ENCODE assay signal across 14 mouse cellular contexts in genomic region chr4:45055451-45055850, GRCm38 (mm10). TPM values are rescaled to one million over a fixed set of nuclear protein-coding genes. Genes with fewer than 3 reads are reported as not detected.
DNase-seq lines count a peak whose midpoint lies in the region; ATAC-seq lines count a peak whose summit lies in the region.
"Had no signal": no experiment of that assay in that cellular context is flagged by ENCODE, and none has a peak within 500 bp of the region (broad histone marks: within the 10 kb centered on the region; RNA-seq: fewer than 3 reads in every experiment).

No protein-coding gene starts in this region.

- no peaks in the 10 kb centered on the region for H3K27me3 ChIP-seq in hindbrain, embryonic 13.5 days
- H3K27me3 ChIP-seq: embryonic facial prominence, embryonic 13.5 days; hindbrain, embryonic 15.5 days; lung, embryonic 15.5 days; midbrain, embryonic 12.5 days had no signal

- no peak overlapping the region for H3K4me3 ChIP-seq in hindbrain, embryonic 13.5 days
- H3K4me3 ChIP-seq: embryonic facial prominence, embryonic 13.5 days; hindbrain, embryonic 15.5 days; lung, embryonic 15.5 days; midbrain, embryonic 12.5 days had no signal

- whole genome bisulfite sequencing in hindbrain, embryonic 13.5 days, result 92% methylated on average over 8 of the region's 8 CpGs

- no peak overlapping the region for H3K4me2 ChIP-seq in hindbrain, embryonic 13.5 days
- H3K4me2 ChIP-seq: embryonic facial prominence, embryonic 13.5 days; hindbrain, embryonic 15.5 days; lung, embryonic 15.5 days; midbrain, embryonic 12.5 days had no signal

- DNase-seq in gastrocnemius, adult 18-20 months (ENCODE audit: low spot score), result peak; percentile 56
- no peak for DNase-seq in gastrocnemius, postnatal 4 days (ENCODE audit: low spot score in 2 of 2)
- DNase-seq in cerebellum, adult 9-10 months, result peak; percentile 50
- peak; percentile 40 for DNase-seq in gastrocnemius, postnatal 25 days
- DNase-seq in heart, postnatal 14 days, result peak; percentile 31 to 55
- DNase-seq in kidney, postnatal 36 days, result no peak
- DNase-seq in kidney, postnatal 25 days, result no peak
- DNase-seq: liver; thymus, adult 18-20 months had no signal

- no peak overlapping the region for H3K27ac ChIP-seq in hindbrain, embryonic 13.5 days
- H3K27ac ChIP-seq: embryonic facial prominence, embryonic 13.5 days; hindbrain, embryonic 15.5 days; lung, embryonic 15.5 days; midbrain, embryonic 12.5 days had no signal

- ATAC-seq in hindbrain, embryonic 13.5 days (ENCODE audit: low FRiP score), result no peak

- intact Hi-C loops in heart, postnatal 14 days (cut with DNase I), result no loop called here

- H3K36me3 ChIP-seq in hindbrain, embryonic 13.5 days, result peaks cover 63% of the 10 kb centered on the region

- H3K4me1 ChIP-seq in hindbrain, embryonic 13.5 days (replicated peaks), result no peaks in the 10 kb centered on the region
- H3K4me1 ChIP-seq: embryonic facial prominence, embryonic 13.5 days; hindbrain, embryonic 15.5 days; lung, embryonic 15.5 days; midbrain, embryonic 12.5 days had no signal

- no peaks in the 10 kb centered on the region for H3K9me3 ChIP-seq in hindbrain, embryonic 13.5 days
- H3K9me3 ChIP-seq: embryonic facial prominence, embryonic 13.5 days; hindbrain, embryonic 15.5 days; lung, embryonic 15.5 days; midbrain, embryonic 12.5 days had no signal

- H3K9ac ChIP-seq in hindbrain, embryonic 13.5 days, result no peak overlapping the region
- H3K9ac ChIP-seq: embryonic facial prominence, embryonic 13.5 days; hindbrain, embryonic 15.5 days; lung, embryonic 15.5 days; midbrain, embryonic 12.5 days had no signal

RNA-seq across cellular contexts. Expression of gene Fbxo10, which starts 29.0 kb away (rescaled TPM):
- total RNA-seq in gastrocnemius, adult 18-20 months (2021), result 1 to 10 TPM; 1.8 TPM
- 10 to 100 TPM; 16.0 to 16.8 TPM for total RNA-seq in gastrocnemius, postnatal 4 days (2021)
- total RNA-seq in gastrocnemius, postnatal 25 days (2021), result 1 to 10 TPM; 2.5 TPM
- 10 to 100 TPM; 12.2 to 12.8 TPM for total RNA-seq in heart, postnatal 14 days (2021)
- polyA plus RNA-seq in hindbrain, embryonic 13.5 days (2015; fragmentation: Nextera tagmentation; extraction: Ambion mirVana), result 13.6 and 15.9 TPM in 2 replicates

RNA-seq across cellular contexts. Expression of gene Polr1e, which starts 37.1 kb away (rescaled TPM):
- 1 to 10 TPM; 4.1 to 4.5 TPM for total RNA-seq in gastrocnemius, adult 18-20 months (2021)
- total RNA-seq in gastrocnemius, postnatal 4 days (2021), result 10 to 100 TPM; 11.4 to 11.7 TPM
- 1 to 10 TPM; 4.0 to 4.6 TPM for total RNA-seq in gastrocnemius, postnatal 25 days (2021)
- 10 to 100 TPM; 25.5 to 33.9 TPM for total RNA-seq in heart, postnatal 14 days (2021)
- polyA plus RNA-seq in hindbrain, embryonic 13.5 days (2015; fragmentation: Nextera tagmentation; extraction: Ambion mirVana), result 37.9 and 38.5 TPM in 2 replicates

RNA-seq across cellular contexts. Expression of gene Zbtb5, which starts 43.2 kb away (rescaled TPM):
- 1 to 10 TPM; 2.0 to 2.3 TPM for total RNA-seq in gastrocnemius, adult 18-20 months (2021)
- 10 to 100 TPM; 10.1 to 11.6 TPM for total RNA-seq in gastrocnemius, postnatal 4 days (2021)
- 1 to 10 TPM; 2.8 to 3.4 TPM for total RNA-seq in gastrocnemius, postnatal 25 days (2021)
- 1 to 10 TPM; 6.7 to 6.8 TPM for total RNA-seq in heart, postnatal 14 days (2021)
- 45.6 and 48.4 TPM in 2 replicates for polyA plus RNA-seq in hindbrain, embryonic 13.5 days (2015; fragmentation: Nextera tagmentation; extraction: Ambion mirVana)

RNA-seq across cellular contexts. Expression of gene Tomm5, which starts 52.5 kb away (rescaled TPM):
- 10 to 100 TPM; 67.4 to 69.0 TPM for total RNA-seq in gastrocnemius, adult 18-20 months (2021)
- 10 to 100 TPM; 75.9 to 78.1 TPM for total RNA-seq in gastrocnemius, postnatal 4 days (2021)
- total RNA-seq in gastrocnemius, postnatal 25 days (2021), result 100 to 1,000 TPM in 1 of 2 experiments, 10 to 100 TPM in 1; 84.5 to 103 TPM
- total RNA-seq in heart, postnatal 14 days (2021), result 100 to 1,000 TPM; 161 to 183 TPM
- polyA plus RNA-seq in hindbrain, embryonic 13.5 days (2015; fragmentation: Nextera tagmentation; extraction: Ambion mirVana), result 159 and 163 TPM in 2 replicates

Comparison
In these comparisons a context has a peak if more than half of its experiments do, and no peak if none do; other contexts are left out.
1. DNase-seq: peak in gastrocnemius, adult 18-20 months (single experiment), cerebellum, adult 9-10 months (single experiment), gastrocnemius, postnatal 25 days (single experiment) and heart, postnatal 14 days (2 of 2); none in gastrocnemius, postnatal 4 days (0 of 2), kidney, postnatal 36 days (0 of 2) and kidney, postnatal 25 days (0 of 2).